Mouse (Mus musculus) thymus, postnatal 4 days (tissue): ENCODE results near the gene Ascl1.

Experiments used
- DNase-seq: peaks from one replicate; pipeline ENCODE4 v3.0.0; 2021

Ascl1 gene

GRCm38 (mm10) chr10:87485721-87486620 lies 7.5 kb downstream of the Ascl1 start:
- DNase-seq = no peak

DNA sequence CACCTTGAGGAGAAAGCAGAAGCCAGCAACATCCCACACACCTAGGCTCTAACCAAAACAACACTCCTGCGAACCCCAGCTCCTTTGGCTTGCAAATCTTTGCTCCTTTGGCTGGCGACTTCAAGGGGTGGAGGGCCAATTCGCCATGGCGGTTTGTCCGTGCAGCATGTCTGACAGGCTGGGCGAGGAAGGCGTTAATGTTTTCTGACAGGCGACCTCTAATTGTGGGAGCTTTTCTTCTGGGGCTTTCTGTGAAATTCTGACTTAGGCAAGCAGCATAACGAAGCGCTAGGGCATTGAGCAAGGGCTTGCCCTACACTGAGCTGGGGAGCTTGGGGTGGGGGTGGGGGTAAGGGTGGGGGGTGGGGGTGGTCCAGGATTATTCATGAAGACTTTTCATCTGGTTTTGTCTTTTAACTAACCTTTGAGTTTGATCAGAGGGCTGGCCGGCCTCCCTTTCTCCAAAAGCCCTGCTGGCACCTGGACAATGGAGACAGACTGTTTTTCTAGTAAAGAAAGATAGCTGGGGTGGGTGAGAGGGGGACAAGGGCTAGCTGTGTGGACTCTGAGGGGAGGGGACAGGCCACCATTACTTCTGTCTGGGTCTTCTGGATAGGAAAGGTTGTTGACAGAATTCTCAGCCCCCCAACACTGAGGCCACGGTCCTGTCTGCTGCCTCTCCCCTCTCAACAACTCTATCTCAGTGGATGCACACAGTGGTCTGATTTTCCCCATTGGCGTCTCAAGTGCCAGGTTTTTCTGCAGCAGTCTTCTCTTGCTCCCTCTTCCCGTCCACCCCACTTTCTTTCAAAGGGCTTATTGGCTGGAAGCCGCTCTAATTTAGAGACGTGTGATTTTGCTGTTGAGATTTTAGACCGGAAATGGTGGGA lies 8.4 kb downstream of the Ascl1 start:
- no peak for DNase-seq

DNA sequence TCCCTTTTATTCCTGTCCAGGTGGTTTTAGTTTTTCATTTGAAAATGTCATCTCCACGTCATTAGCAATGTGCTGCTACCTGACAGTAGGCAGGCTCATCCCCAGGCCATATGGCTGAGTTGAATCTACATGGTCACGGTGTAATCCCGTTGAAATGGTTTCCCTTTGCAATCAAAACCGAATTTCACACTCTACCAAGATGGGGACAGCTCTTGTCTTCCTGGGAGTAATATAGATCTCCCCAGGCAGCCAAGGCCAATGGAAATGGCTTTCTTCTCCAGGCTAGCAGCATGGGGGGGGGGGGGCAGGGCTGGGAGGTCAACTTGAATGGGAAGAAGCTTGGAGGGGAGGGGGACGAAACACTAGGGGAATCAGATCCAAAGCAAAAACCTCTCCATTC lies 15.6 kb downstream of the Ascl1 start:
- DNase-seq = no peak

DNA sequence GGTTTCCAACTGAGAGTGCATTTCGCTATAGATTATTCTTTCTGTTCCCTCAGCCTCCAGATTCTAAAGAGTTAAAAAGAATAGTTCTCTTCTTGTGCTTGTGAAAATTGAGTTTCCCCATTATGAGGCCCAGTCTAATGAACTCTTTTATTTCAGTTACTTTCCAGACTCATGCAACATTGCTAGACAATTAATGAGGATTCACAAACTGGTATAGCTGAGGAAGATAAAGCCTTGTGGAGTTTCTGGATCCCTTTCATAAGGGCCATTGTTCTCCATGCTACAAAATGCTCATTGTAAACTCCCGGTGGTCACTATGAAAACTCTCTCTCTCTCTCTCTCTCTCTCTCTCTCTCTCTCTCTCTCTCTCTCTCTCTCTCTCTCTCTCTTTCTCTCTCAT lies 18.5 kb downstream of the Ascl1 start:
- DNase-seq = no peak

GRCm38 (mm10) chr10:87473475-87474131 lies 19.9 kb downstream of the Ascl1 start:
- DNase-seq = no peak

DNA sequence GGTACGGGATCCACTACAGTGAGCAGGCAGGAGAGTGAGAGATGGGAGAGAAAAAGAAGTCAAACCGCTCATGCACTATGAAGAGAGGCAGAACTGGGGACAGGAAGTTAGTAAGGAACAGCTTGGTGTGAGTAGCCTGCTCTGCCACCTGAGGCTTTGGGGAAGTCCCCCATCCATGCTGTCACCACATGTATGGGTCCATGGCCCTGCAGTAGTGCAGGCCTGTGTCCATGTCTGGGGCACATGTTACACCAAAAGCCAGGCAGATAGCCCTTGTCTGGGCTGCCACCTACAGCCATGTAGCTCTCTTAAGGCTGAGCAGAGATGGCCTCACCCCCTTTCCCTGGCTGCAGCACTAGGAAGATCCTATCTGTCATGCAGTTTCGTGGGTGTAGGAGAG lies 42.7 kb downstream of the Ascl1 start:
- no peak for DNase-seq

DNA sequence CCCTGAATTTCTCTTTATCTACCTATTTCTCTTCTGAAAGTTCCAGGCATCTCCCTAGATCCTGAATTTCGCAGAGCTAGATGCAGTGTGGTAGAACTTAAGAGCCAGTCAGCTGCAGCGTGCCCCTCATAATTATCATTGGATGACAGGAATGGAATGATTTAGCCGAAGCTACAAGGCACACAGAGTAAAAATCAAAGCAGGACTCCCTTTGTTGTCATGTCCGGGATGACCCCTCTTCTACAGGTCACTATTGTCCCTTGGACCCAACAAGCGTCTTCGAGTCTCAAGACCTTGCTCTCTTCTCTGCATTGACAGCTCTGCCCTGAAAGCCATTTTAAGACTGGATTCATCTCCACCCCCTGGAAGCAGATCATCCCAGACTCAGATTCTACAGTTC lies 44.1 kb downstream of the Ascl1 start:
- DNase-seq = no peak

DNA sequence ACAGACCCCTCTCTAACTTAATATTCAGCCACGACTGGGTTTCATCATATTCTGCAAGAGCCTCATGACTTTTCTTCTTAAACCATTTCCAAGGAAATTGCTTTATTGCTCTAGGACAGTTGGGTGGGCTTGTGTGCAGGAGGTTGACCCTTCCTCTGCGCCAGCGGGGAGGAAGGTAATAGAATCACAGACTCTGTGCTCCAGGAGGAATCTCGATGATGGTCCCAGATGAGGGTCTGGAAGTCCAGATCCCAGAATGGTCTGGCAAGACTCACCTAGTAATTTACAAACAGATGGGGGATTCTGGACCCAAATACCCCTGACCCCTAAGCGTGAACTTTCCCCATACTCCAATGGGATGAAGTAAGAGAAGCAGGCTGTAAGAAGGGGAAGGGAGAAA lies 45.2 kb downstream of the Ascl1 start:
- no peak for DNase-seq

DNA sequence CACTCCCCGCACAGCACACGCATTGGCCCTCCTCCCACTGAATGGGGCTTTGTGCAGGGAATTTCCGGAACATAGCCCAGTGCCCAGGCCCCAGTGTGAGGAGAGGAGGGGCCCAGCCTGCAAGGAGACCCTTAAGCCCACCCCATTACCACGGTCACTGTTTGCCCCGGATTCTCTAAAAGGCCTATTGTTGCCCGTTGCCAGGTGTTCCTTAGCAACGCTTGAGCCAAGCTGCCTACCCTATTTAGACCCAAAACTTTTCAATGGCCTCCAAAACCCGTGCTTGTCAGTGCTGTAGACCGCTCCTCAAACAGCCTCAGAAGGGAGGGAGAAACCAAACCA lies 45.7 kb downstream of the Ascl1 start:
- DNase-seq = no peak

DNA sequence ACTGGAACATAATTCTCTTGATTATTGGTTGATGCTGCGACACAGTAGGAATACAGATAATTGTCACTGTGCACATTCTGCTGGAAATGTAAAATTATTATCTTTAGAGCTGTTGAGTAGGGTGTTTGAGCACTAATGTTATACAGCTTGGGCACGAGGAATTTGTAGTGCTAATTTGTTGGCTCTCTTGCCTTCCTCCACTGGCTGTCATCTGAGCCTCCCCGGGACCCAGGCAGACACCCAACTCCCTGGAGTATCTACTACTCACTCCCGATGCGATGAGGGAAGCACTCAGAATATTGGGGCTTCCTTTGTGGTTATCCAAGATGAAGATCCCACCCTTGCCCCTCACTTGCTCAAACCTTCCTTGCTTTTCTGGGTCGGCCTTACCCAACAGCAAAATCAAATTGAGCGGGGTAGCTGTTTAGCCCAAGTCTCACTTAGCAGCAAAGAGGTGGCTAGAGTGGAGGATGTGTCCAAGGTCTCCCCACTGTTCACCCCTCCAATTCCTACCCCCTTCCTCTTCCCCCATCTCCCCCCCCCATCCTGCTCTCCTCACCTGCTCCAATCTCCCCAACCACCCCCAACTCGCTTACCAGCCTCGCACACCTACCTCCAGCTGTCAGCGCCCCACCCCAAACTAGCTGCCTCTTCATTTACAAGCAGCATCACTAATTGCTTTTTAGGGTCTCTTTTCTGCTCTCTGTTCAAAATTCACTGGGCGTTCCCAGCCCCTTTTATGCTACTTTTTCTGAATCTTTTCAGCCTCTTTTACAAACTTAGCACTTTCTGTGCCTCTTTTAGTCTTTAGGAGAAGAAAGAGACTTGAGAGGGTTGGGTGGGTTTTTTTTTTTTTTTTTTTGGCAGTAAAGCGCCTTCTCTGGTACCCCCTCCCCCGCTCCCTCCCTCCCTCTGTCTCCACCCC lies 46.4 kb downstream of the Ascl1 start:
- no peak for DNase-seq

- no peak for DNase-seq
These were observed 47.2 kb downstream of the Ascl1 start for GRCm38 (mm10) chr10:87446139-87446828.
